Mouse (Mus musculus) heart, postnatal 25 days (tissue): Measurements from ENCODE around the gene Epha8. TPM values are rescaled to one million over a fixed set of nuclear protein-coding genes. Genes with fewer than 3 reads are reported as not detected.

Experiments used
- DNase-seq: peaks from one replicate; pipeline ENCODE4 v3.0.0; 2022; ENCODE audit warnings: low spot score
- intact Hi-C: fragments of 180-260 bp; cut with DNase I; formaldehyde crosslinking; loops from one replicate; pipeline ENCODE4 v1.15.1; 2025
- total RNA-seq, 2 experiments: library from RNA; stranded (reverse); gene quantifications; 2 replicates each; pipeline ENCODE4 v1.2.3; 2021

Gene Epha8
- total RNA-seq, result not detected

DNA sequence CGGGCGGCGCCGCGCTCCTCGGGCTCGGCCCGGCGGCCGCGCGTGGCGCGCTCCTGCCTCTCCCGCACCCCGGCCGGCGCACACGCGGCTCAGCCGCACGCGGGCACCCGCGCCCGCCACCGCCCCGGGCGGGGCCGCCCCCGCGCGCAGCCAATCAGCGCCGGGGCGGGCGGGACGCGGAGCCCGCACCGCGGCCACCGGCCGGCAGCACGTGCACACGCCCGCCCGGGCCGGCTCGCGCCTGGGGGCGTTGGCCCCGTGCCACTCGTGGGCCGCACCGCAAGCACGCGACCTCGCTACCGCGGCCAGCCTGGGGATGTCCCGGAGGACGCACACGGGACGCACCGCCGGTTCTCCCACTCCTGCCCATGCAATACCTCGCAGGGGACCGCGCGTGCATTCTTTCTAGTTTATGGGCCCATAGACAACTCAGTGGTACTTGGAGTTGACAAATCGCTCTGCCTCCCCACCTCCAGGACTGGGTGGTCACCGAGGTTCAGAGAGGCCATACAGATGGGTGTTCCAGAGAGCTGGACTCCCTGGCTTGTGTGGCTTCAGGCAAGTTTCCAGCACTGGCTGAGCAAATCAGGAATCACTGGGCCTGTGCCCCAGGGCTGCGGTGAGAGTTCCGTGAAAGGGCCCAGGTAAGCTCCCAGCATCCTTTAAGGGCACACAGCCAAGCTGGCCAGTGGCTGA lies at the start of gene Epha8:
Gene Epha8, minus strand, starts transcription at position 66 of the 696 bp plus-strand sequence.
- DNase-seq, result no peak
- intact Hi-C loops, result no loop called here

GRCm38 (mm10) chr4:137001825-137002224 lies 45.2 kb upstream of the Epha8 start:
- intact Hi-C loops, result no loop called here
- no peak for DNase-seq

- no peak for DNase-seq
- intact Hi-C loops, result no loop called here
Measured at GRCm38 (mm10) chr4:137001020-137001419, 44.4 kb upstream of the Epha8 start.

DNA sequence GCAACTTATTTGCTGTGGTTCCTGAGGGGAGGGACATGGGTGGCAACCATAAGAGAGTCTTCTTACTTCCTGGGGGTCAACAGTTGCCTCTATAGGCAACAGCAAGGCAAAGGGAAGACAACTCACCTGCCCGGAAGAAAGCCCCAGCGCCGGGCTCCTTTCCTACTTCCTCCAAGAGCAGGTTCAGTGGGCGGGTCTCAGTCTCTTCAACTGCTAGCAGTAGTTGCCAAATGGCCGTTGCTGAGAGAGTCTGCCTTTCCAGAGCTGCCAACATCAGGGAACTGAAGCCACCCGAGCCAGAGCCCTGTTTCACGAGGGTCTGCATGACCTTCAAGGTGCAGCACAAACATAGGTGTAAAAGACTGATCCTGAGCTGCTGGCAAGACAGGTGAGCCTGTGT lies 41.8 kb upstream of the Epha8 start:
- intact Hi-C loops, result no loop called here
- DNase-seq, result no peak

GRCm38 (mm10) chr4:136997723-136998345 lies 41.2 kb upstream of the Epha8 start:
- intact Hi-C loops, result no loop called here
- DNase-seq, result no peak

DNA sequence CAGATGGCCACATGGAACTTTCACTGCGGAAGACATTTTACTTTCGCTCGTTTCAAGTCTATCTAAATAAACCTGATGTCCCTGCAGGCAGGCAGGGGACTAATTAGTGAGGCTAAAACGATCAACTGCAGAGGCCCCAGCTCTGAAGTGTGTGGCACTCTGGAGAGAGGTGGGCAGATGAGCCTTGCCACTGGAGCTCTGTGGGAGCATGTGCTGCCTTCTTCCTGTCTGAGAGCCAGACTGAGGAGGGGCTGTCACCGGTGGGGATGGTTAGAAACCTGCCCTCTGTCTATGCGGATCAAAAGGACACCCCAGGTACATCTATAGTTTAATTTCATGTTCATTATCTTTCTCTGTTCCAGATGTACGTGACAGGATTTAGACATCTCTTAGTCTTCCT lies 40.3 kb upstream of the Epha8 start:
- intact Hi-C loops, result no loop called here
- no peak for DNase-seq

DNA sequence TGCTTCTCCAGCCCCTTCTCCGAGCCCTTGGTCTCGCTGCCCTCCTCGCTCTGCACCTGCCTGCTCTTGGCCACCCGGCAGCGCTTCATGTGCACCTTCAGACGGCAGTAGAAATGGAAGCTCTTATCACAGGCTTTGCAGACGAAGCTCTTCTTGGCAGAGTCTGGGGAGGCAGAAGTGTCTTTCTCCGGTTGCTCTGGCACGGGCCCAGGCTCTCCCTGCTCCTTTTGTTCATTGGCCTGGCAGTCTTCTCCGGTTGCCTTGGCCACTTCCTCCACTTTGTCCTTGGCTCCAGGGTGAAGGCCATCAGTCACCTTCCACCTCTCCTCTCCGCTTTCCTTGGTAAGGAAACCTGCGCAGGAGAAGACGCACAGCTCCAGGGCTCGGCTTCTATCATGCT lies 38.7 kb upstream of the Epha8 start:
- intact Hi-C loops, result no loop called here

GRCm38 (mm10) chr4:136981993-136982695 lies 25.5 kb upstream of the Epha8 start:
- intact Hi-C loops, result no loop called here
- no peak for DNase-seq

More for the DNA sequence above, 38.7 kb upstream of the Epha8 start:
- no peak for DNase-seq

GRCm38 (mm10) chr4:136981347-136981746 lies 24.7 kb upstream of the Epha8 start:
- intact Hi-C loops, result no loop called here
- no peak for DNase-seq

GRCm38 (mm10) chr4:136980921-136981320 lies 24.3 kb upstream of the Epha8 start:
- intact Hi-C loops, result no loop called here
- DNase-seq, result no peak

- intact Hi-C loops, result loop anchor here (10.0 kb wide), 1 partner anchor 292 kb away; no protein-coding TSS in a partner anchor
Measured at GRCm38 (mm10) chr4:136977244-136977643, 20.6 kb upstream of the Epha8 start.

DNA sequence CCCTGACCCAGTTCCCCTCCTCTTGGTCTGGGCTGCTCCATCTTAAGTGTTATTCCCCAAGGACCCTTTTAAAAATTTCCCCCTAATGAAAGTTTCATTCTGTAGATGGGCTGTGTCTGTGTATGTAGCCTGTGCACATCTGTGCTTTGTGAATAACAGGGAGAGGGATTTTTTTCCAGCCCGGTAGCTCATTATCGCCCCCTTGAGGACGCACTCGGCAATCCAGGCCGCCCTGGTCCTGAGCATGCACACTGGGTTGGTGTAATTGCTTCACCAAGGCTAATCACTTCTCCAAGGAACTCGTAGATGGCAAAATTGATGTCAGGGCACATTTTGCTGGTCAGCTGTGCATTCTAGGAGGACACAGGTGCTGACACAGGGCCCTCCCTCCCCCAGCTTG lies 14.3 kb upstream of the Epha8 start:
- DNase-seq, result no peak
- intact Hi-C loops, result loop anchor here (10.0 kb wide), 1 partner anchor 286 kb away; no protein-coding TSS in a partner anchor

More at GRCm38 (mm10) chr4:136977244-136977643, 20.6 kb upstream of the Epha8 start:
- no peak for DNase-seq

DNA sequence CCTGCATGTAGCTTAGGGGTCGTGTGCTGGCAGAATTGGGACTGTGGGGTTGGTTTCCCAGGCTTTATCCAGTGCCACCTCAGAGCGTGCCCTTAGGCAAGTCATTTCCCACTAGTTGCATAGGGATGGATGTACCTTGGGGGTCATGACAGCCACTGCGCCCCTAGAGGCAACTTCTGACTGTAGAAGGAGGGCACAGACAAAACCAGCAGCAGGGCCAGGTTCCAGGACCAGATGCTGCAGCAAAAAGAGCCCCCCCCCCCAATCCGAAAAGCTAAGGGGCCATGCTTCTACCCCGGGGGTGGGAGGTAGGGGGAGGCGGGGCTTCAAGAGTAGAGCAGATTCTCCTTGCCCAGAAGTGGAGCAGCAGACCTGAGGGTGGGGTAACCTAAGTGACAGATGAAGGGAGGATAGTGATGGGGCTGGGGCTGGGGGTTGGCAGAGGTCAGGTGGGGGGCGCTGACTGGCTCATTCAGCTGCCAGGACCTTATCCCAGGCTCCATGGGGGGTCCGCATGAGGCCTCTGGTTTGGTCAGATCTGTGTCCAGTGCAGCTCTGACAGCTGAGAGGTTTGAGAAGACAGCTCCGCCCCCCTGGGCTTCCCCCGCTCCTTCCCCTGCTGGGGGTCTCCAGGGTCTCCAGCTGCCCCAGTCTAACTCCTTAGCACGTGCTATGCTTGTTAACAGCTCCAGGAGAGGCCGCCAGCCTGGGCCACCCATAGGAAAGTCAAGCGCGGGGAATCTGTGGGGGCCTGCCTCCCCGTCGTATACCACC lies 13.1 kb upstream of the Epha8 start:
- no peak for DNase-seq
- intact Hi-C loops, result loop anchor here (10.0 kb wide), 1 partner anchor 285 kb away; no protein-coding TSS in a partner anchor

GRCm38 (mm10) chr4:136969096-136969495 lies 12.5 kb upstream of the Epha8 start:
- DNase-seq, result no peak
- intact Hi-C loops, result no loop called here

DNA sequence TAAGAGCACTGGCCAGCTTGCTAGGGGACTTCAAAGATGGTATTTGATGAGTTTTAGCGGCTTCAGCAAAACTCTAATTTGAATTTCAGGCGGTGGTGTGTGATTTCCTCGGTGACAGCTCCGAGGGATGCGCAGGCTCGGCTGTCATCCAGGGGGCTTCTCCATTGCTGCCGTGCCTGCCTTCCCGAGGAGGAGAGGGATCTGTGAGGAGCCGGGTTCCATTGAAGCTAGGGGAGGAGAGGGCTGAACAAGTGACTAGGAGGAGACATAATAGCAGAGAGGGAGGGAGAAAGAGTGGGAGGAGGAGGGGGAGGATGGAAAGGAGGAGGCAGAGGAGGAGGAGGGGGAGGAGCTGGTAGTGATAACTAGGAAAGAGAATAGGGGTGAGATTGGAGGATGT lies 10.9 kb upstream of the Epha8 start:
- intact Hi-C loops, result no loop called here
- no peak for DNase-seq

GRCm38 (mm10) chr4:136966493-136967390 lies 10.1 kb upstream of the Epha8 start:
- intact Hi-C loops, result no loop called here
- DNase-seq, result no peak

- DNase-seq, result no peak
- intact Hi-C loops, result no loop called here
Measured at GRCm38 (mm10) chr4:136964990-136965421, 8.4 kb upstream of the Epha8 start.

DNA sequence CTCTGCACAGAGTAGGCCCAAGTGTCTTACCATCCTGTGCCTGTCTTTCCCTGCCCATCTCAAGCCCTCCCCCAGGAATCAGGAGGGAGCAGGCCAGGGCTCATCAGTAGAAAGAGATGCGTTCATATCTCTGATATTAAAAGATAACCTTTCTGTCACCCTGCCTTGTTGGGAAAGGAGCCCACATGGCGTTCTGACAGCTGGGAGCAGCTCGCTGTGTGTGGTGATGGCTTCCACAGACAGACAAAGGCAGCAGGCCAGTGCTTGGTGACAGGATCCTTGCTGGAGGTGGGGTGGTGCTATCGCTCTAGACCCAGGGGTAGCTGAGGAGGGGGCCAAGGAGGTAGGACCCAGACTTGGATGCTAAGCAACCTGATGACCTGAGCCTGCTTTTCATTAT lies 5.8 kb upstream of the Epha8 start:
- DNase-seq, result no peak
- intact Hi-C loops, result no loop called here

GRCm38 (mm10) chr4:136961642-136962285 lies 5.1 kb upstream of the Epha8 start:
- no peak for DNase-seq
- intact Hi-C loops, result no loop called here
